Mouse (Mus musculus): ENCODE measurements around the gene Myo1d. TPM values are rescaled to one million over a fixed set of nuclear protein-coding genes. Genes with fewer than 3 reads are reported as not detected.
A peak's percentile ranks its signal among the peaks of the same experiment; 100 is the strongest.

The Myo1d gene
- polyA plus RNA-seq, 1 experiment from 2014 or later = 1.4 TPM

GRCm38 (mm10) chr11:80521148-80521547, 258.7 kb downstream of the Myo1d start:
- Histone ChIP-seq H3K9me3 (replicated peaks) (no peaks in the 10 kb centered on the region), H3K4me2 (no peak overlapping the region), H3K27me3 (no peaks in the 10 kb centered on the region), H3K4me3 (no peak overlapping the region), H3K36me3 (ENCODE audit: poor library complexity, severe bottlenecking) (no peaks in the 10 kb centered on the region), H3K27ac (peak overlapping the region; percentile 14; the same call in 1 of the 2 replicates), H3K9ac (no peak overlapping the region), H3K4me1 (peaks cover 47% of the 10 kb centered on the region)
- 61% methylated on average over 2 of the region's 2 CpGs for WGBS
- ATAC-seq = no peak

- Histone ChIP-seq H3K9me3 (replicated peaks) (no peaks in the 10 kb centered on the region), H3K36me3 (ENCODE audit: poor library complexity, severe bottlenecking) (no peaks in the 10 kb centered on the region), H3K4me2 (peak overlapping the region; percentile 30), H3K4me1 (peaks cover 60% of the 10 kb centered on the region), H3K9ac (peak overlapping the region; percentile 28), H3K4me3 (no peak overlapping the region), H3K27me3 (no peaks in the 10 kb centered on the region), H3K27ac (peak overlapping the region; percentile 96)
- WGBS = 20% methylated on average over 9 of the region's 9 CpGs
- peak; percentile 99 for ATAC-seq
Observed at GRCm38 (mm10) chr11:80518421-80519367, 261.1 kb downstream of the Myo1d start.

GRCm38 (mm10) chr11:80515895-80516294, 263.9 kb downstream of the Myo1d start:
- no peak overlapping the region for H3K4me3 ChIP-seq
- H3K4me2 ChIP-seq = no peak overlapping the region
- H3K4me1 ChIP-seq = peaks cover 80% of the 10 kb centered on the region
- no peaks in the 10 kb centered on the region for H3K36me3 ChIP-seq (ENCODE audit: poor library complexity, severe bottlenecking)
- no peaks in the 10 kb centered on the region for H3K9me3 ChIP-seq (replicated peaks)
- peak overlapping the region; percentile 44 for H3K27ac ChIP-seq
- ATAC-seq = no peak
- no peaks in the 10 kb centered on the region for H3K27me3 ChIP-seq
- WGBS = 76% methylated on average over 8 of the region's 8 CpGs
- no peak overlapping the region for H3K9ac ChIP-seq

- no peaks in the 10 kb centered on the region for H3K27me3 ChIP-seq
- H3K4me1 ChIP-seq = peaks cover 81% of the 10 kb centered on the region
- no peak overlapping the region for H3K9ac ChIP-seq
- WGBS = 51% methylated on average over 1 of the region's 1 CpGs
- H3K9me3 ChIP-seq (replicated peaks) = no peaks in the 10 kb centered on the region
- peak overlapping the region; percentile 44; the same call in 1 of the 2 replicates for H3K27ac ChIP-seq
- H3K4me3 ChIP-seq = no peak overlapping the region
- H3K4me2 ChIP-seq = no peak overlapping the region
- H3K36me3 ChIP-seq (ENCODE audit: poor library complexity, severe bottlenecking) = no peaks in the 10 kb centered on the region
- no peak for ATAC-seq
Observed at GRCm38 (mm10) chr11:80515346-80515745, 264.5 kb downstream of the Myo1d start.

- ATAC-seq = no peak
- H3K36me3 ChIP-seq (ENCODE audit: poor library complexity, severe bottlenecking) = no peaks in the 10 kb centered on the region
- H3K4me1 ChIP-seq = peaks cover 82% of the 10 kb centered on the region
- H3K9ac ChIP-seq = no peak overlapping the region
- H3K4me2 ChIP-seq = no peak overlapping the region
- H3K9me3 ChIP-seq (replicated peaks) = no peaks in the 10 kb centered on the region
- H3K4me3 ChIP-seq = no peak overlapping the region
- WGBS = 52% methylated on average over 7 of the region's 7 CpGs
- no peaks in the 10 kb centered on the region for H3K27me3 ChIP-seq
- no peak overlapping the region for H3K27ac ChIP-seq
Observed at GRCm38 (mm10) chr11:80513796-80514195, 266.0 kb downstream of the Myo1d start.

- H3K27me3 ChIP-seq = no peaks in the 10 kb centered on the region
- 59% methylated on average over 19 of the region's 19 CpGs for WGBS
- no peaks in the 10 kb centered on the region for H3K9me3 ChIP-seq (replicated peaks)
- H3K4me3 ChIP-seq = no peak overlapping the region
- no peaks in the 10 kb centered on the region for H3K36me3 ChIP-seq (ENCODE audit: poor library complexity, severe bottlenecking)
- ATAC-seq = no peak
- H3K4me1 ChIP-seq = peaks cover 80% of the 10 kb centered on the region
- no peak overlapping the region for H3K4me2 ChIP-seq
- 0 out of 2 replicates have a peak overlapping the region, but pooled peaks have one; percentile 5 for H3K27ac ChIP-seq
- 0 out of 2 replicates have a peak overlapping the region, but pooled peaks have one; percentile 5 for H3K9ac ChIP-seq
Observed at GRCm38 (mm10) chr11:80512313-80513056, 267.3 kb downstream of the Myo1d start.

- no peaks in the 10 kb centered on the region for H3K9me3 ChIP-seq (replicated peaks)
- H3K27ac ChIP-seq = no peak overlapping the region
- WGBS = 84% methylated on average over 10 of the region's 10 CpGs
- peaks cover 72% of the 10 kb centered on the region for H3K4me1 ChIP-seq
- H3K27me3 ChIP-seq = no peaks in the 10 kb centered on the region
- no peaks in the 10 kb centered on the region for H3K36me3 ChIP-seq (ENCODE audit: poor library complexity, severe bottlenecking)
- ATAC-seq = no peak
- H3K4me3 ChIP-seq = no peak overlapping the region
- no peak overlapping the region for H3K9ac ChIP-seq
- H3K4me2 ChIP-seq = no peak overlapping the region
Observed at GRCm38 (mm10) chr11:80510124-80510523, 269.7 kb downstream of the Myo1d start.

- Histone ChIP-seq H3K27me3 (no peaks in the 10 kb centered on the region), H3K4me2 (peak overlapping the region; percentile 12), H3K4me3 (no peak overlapping the region), H3K36me3 (ENCODE audit: poor library complexity, severe bottlenecking) (no peaks in the 10 kb centered on the region), H3K9me3 (replicated peaks) (no peaks in the 10 kb centered on the region), H3K4me1 (peaks cover 76% of the 10 kb centered on the region), H3K9ac (0 out of 2 replicates have a peak overlapping the region, but pooled peaks have one; percentile 19), H3K27ac (peak overlapping the region; percentile 54)
- WGBS = 72% methylated on average over 5 of the region's 5 CpGs
- no peak for ATAC-seq
Observed at GRCm38 (mm10) chr11:80509176-80509506, 270.7 kb downstream of the Myo1d start.

- 44% methylated on average over 19 of the region's 19 CpGs for WGBS
- peaks cover 74% of the 10 kb centered on the region for H3K4me1 ChIP-seq
- no peaks in the 10 kb centered on the region for H3K27me3 ChIP-seq
- no peak for ATAC-seq
- H3K4me3 ChIP-seq = no peak overlapping the region
- H3K4me2 ChIP-seq = peak overlapping the region; percentile 12
- H3K9ac ChIP-seq = 0 out of 2 replicates have a peak overlapping the region, but pooled peaks have one; percentile 19
- H3K9me3 ChIP-seq (replicated peaks) = no peaks in the 10 kb centered on the region
- peak overlapping the region; percentile 57 for H3K27ac ChIP-seq
- no peaks in the 10 kb centered on the region for H3K36me3 ChIP-seq (ENCODE audit: poor library complexity, severe bottlenecking)
Observed at GRCm38 (mm10) chr11:80508361-80509175, 271.3 kb downstream of the Myo1d start.

- WGBS = 92% methylated on average over 6 of the region's 6 CpGs
- Histone ChIP-seq H3K4me3 (no peak overlapping the region), H3K27ac (peak overlapping the region; percentile 57), H3K27me3 (no peaks in the 10 kb centered on the region), H3K4me1 (peaks cover 75% of the 10 kb centered on the region), H3K36me3 (ENCODE audit: poor library complexity, severe bottlenecking) (no peaks in the 10 kb centered on the region), H3K9ac (no peak overlapping the region), H3K9me3 (replicated peaks) (no peaks in the 10 kb centered on the region), H3K4me2 (no peak overlapping the region)
- ATAC-seq = no peak
Observed at GRCm38 (mm10) chr11:80507791-80508190, 272.0 kb downstream of the Myo1d start.

- H3K4me2 ChIP-seq = no peak overlapping the region
- H3K27me3 ChIP-seq = no peaks in the 10 kb centered on the region
- H3K4me1 ChIP-seq = peaks cover 66% of the 10 kb centered on the region
- no peak overlapping the region for H3K4me3 ChIP-seq
- H3K27ac ChIP-seq = no peak overlapping the region
- no peak for ATAC-seq
- H3K9me3 ChIP-seq (replicated peaks) = no peaks in the 10 kb centered on the region
- H3K9ac ChIP-seq = no peak overlapping the region
- H3K36me3 ChIP-seq (ENCODE audit: poor library complexity, severe bottlenecking) = no peaks in the 10 kb centered on the region
Observed at GRCm38 (mm10) chr11:80506483-80506882, 273.3 kb downstream of the Myo1d start.

Data from forebrain, embryonic 13.5 days (tissue).